Mouse (Mus musculus): Measurements from ENCODE around the gene Scg2.

Gene Scg2

GRCm38 (mm10) chr1:79439609-79440308 lies at the start of gene Scg2:
Scg2 (minus strand) TSS chr1:79440120.
- peak; percentile 89 for DNase-seq

DNA sequence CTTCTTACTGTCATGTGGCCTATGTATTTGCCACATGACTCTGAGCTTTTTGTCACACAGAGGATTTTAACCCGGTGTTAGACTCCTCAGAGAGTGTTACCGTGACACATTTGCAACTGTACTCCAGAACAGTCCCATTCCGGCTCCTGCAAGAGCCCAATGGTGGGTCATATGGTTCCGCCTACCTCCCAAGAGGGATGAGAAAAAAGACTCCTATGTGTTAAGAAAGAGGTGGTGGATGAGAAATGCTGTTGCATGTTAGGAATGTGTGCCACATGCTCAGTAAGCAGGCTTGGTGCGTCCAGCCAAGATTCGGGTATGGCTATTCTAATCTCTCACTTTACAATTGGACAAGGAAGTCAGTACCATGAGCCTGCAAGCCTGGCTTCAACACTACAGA lies 45.6 kb upstream of the Scg2 start:
- DNase-seq, result no peak

- no peak for DNase-seq
These were observed 30.9 kb upstream of the Scg2 start for GRCm38 (mm10) chr1:79470856-79471255.

DNA sequence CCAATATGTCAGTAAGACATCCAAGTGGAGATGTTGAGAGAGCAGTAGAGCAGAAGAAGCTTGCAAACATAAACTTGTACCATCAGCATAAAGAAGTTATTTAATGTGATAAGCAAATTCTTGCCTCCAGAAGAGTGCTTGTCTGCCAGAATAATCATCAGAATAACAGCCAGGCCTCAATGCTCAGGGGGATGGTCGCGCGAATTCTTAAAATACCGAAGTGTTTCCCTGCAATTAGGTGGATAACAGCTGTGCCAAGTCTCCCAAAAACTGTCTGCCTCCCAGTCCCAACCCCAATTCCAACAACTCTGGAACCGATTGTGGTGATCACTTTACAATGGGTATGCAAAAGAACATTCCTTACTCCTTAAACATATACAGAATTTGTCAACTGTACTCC lies 30.0 kb upstream of the Scg2 start:
- DNase-seq, result no peak

DNA sequence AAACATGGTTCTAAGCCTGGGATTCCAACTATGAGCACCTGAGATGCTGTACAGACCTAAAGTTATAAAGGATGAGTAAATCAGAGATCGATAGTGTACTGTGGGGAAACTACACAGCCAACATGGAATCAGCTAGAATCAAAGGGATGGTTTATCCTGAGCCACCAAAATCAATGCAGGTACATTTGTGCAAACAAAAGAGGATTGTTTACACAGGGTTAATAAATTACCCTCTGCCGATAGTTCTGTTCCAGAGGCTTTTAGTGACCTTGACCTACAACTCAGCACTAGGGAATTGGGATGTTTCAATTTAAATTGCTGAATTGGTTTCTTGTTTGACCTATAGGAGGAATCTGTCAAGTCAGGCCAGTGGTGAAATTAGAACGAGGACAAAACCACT lies 26.7 kb upstream of the Scg2 start:
- no peak for DNase-seq

GRCm38 (mm10) chr1:79458558-79458957 lies 18.6 kb upstream of the Scg2 start:
- DNase-seq, result no peak

- no peak for DNase-seq
These were observed 14.2 kb upstream of the Scg2 start for GRCm38 (mm10) chr1:79454164-79454563.

DNA sequence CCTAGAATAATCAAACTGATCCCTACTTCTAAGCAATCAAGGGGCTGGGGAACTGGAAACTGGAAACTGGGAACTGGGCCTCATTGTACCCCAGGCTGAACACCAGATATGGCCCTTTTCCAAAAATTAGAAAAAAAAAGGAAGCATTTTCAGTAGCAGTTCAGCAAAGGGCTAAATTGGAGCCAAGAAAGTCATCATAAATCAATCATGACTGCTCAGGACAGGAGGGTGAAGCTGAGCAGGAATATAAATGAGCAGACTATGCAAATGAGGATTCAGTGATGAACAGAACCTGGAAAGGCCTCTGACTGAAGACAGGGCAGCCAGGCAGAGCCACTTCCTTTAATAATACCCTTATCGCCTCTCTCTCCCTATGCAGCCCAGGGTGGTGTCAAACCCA lies 12.4 kb upstream of the Scg2 start:
- no peak for DNase-seq

DNA sequence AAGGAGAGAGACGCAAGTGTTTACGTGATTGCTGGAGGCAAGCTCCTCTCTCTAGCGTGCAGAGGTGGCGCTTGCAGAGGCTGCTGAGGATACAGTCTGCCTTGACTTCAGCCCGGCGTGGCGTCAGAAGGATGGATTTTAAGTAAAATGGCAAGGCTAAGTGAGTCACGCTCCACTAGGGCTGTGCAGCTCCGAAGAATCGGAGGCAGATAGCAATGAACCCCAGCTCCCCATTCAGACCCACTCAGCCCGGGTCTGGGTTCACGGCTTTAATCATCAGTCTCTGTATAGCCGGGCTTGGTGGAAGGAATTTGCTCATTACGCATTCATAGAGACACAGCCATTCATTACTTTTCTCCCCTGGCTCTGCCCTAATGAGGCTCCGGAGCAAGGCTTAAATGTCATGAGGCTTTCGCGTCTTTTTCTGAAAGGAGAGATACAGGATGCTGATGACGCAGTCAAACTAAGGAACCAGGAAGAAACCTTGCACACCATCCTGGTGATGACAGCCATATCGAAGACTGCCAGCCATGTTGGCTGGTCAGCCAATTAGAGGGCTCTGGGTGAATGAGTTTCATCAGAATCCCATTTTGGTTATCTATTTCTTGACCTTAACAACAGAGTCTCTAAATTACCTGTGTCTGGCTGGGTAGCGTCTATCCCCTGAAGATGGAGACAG lies 10.6 kb upstream of the Scg2 start:
- no peak for DNase-seq

- DNase-seq, result no peak
These were observed 10.0 kb upstream of the Scg2 start for GRCm38 (mm10) chr1:79449943-79450342.

DNA sequence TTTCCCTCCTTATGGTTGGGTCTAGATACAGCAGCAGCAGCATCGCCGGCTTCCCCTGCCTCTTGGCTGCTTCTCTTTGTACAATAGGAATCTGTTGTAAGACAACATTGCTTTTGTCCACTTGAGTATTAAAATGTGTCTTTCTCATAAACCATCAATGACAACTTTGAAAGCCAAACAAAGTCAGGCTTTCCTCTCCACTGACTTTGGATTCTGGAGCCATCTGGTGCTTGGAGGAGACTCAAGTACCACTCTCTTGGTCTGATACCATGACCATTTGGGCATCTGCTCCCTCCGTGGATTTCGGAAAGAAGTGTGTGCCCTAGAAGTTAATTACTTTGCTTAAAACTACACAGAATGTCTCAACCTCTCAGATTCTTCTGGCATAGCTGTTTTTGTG lies 5.7 kb upstream of the Scg2 start:
- DNase-seq, result no peak

DNA sequence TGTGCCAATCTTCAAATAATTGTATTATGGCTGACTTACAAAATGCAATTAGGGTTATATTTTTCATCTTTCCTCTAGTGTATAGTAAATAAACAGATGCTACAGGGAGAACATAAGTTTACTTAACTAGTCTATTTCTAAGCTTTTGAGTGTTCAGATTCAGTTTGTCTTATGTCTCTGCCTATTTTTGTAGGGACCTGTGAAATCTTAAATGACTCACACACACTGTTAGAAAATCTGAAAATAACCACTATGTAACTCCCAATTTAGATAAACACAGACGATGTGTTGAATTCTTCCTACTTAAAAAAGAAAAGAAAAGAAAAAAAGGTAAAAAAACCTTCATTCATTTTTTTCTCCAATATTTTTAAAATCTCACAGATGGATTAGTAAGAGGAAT lies 2.2 kb downstream of the Scg2 start:
- no peak for DNase-seq

GRCm38 (mm10) chr1:79436671-79437070 lies 3.2 kb downstream of the Scg2 start:
- DNase-seq, result no peak

- DNase-seq, result no peak
These were observed 10.9 kb downstream of the Scg2 start for GRCm38 (mm10) chr1:79429058-79429457.

GRCm38 (mm10) chr1:79415496-79415895 lies 24.4 kb downstream of the Scg2 start:
- no peak for DNase-seq

GRCm38 (mm10) chr1:79406337-79406942 lies 33.5 kb downstream of the Scg2 start:
- DNase-seq, result peak; percentile 71

DNA sequence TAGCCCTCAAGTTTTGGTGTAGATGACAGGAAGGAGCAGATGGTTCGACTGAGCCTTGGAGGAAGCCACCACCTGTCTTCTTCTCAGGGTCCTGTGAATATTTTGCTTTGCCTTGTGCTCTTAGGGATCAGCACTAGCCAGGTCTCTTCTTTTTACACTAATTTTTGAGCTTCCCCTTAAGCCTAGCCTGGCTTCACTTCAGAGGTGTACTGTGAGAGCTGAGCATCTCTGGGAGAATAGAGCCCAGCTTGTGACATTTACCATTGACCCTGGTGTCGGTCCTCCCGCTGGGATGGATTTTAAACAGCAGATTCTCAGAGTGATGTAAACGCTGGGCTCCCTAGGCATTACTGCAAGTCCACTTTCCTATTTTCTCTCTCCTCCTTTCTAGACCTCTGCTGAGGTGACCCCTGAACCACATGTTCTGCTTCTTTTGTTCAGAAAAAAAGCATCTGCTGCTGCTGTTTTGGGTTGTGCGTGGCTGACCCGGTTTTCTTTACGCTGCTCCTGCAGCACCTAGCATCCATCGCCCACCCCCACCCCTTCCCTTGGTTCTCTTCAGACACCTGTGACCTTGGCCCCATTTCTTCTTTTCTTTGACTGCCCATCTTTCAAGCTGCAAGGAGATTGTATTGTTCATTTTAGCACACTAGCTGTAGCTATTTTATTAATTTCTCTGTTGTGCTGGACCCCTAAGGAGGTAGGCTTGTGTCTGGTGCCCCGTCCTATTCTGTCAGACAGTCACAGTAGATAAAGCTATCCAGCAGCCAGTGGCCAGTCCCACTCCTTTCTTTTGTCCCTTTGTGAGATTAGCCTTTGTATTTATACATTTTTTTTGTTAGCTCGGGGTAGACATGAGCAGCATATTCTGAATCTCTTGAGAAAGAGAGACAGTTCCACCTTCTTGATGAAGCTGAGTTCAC lies 38.6 kb downstream of the Scg2 start:
- DNase-seq, result peak; percentile 64

- peak; percentile 60 for DNase-seq
These were observed 39.6 kb downstream of the Scg2 start for GRCm38 (mm10) chr1:79400284-79400683.
